Mouse (Mus musculus) frontal cortex, postnatal 36 days (tissue): Measurements from ENCODE around the gene Cptp.
A peak's percentile ranks its signal among the peaks of the same experiment; 100 is the strongest.

Experiments
- DNase-seq, 2 experiments: peaks; one replicate each; pipeline ENCODE4 v3.0.0; 2022; ENCODE audit warnings: low spot score in 2 of 2

Gene Cptp

DNA sequence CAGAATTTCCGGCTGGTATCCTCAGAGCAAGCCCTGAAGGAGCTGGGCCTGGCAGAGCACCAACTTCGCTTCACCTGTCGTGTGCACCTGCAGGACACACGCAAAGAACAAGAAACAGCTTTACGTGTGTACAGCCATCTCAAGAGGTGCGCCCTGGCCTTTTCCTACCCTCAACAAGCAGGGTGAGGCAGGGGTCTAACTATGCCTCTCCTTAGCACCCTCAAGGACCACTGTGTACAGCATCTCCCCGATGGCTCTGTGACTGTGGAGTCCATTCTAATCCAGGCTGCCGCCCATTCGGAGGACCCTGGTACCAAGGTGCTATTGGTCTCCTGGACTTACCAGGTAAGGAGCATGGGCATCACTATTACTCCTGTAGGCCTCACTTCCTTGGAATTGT, 18.9 kb upstream of the Cptp start:
- DNase-seq = no peak

DNA sequence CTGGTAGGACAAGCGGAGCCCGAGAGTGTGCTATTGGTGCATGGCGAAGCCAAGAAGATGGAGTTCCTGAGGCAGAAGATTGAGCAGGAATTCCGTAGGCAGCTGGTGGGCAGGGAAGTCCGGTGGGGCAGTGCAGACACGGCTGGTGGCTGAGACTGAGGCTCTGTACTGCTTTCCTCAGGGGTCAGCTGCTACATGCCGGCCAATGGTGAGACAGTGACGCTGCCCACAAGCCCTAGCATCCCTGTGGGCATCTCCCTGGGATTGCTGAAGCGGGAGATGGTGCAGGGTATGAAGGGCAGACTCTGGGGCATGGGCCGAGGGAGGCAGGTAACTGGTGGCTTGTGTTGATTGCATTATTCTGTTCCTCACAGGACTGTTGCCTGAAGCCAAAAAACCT, 18.4 kb upstream of the Cptp start:
- no peak for DNase-seq

DNA sequence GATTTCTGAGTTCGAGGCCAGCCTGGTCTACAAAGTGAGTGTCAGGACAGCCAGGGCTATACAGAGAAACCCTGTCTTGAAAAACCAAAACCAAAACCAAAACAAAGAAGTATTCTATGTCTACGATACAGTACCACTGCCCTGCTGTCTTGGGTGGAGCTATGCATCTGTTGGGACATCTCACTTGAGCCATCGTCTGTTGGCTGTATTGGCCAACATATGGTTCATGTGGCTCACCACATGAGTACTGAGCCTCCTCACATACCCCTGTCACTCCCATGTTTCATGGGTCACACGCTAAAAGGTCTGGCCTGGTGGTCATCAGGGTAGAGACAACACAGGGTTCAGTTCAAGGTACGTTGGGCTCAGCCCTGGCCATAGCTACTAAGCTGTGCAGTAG, 17.1 kb upstream of the Cptp start:
- DNase-seq = no peak

DNA sequence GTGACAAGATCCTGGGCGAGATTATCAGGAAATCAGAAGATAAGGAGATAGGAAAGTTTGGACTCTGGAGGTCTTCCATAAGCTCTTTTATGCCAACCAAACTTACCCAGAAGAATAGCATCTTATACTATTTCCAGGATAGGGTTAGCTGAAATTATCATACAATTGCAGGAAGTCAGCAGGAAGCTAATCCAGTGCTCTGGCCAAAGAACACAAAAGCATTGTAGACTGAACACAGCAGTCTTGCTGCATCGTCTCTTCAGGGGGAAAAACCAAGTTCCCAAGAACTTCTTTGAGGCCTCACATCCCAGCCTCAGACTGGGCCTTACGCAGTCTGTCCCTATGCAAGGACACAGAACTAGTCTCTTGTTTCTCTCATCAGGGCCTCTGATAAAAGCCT, 14.3 kb upstream of the Cptp start:
- DNase-seq = no peak

DNA sequence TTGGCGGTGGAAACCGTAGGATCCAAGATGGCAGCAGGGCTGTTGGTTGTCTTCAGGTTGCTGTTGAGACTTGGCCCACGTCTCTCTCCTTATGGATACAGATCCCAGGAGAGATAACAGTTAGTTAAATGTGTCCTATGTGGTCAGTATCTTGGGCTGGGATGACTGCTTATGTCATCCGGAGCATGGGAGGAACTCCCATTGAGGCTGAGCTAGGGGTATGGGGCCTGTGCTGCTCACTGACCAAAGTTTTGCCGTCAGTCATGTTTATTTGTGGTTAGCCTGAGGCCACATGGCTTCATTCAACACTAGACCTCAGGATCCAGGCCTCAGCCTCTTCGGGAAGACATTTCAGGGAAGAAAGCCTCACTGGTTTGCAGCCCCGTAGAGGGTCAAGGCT, 2.2 kb upstream of the Cptp start:
- no peak for DNase-seq

DNA sequence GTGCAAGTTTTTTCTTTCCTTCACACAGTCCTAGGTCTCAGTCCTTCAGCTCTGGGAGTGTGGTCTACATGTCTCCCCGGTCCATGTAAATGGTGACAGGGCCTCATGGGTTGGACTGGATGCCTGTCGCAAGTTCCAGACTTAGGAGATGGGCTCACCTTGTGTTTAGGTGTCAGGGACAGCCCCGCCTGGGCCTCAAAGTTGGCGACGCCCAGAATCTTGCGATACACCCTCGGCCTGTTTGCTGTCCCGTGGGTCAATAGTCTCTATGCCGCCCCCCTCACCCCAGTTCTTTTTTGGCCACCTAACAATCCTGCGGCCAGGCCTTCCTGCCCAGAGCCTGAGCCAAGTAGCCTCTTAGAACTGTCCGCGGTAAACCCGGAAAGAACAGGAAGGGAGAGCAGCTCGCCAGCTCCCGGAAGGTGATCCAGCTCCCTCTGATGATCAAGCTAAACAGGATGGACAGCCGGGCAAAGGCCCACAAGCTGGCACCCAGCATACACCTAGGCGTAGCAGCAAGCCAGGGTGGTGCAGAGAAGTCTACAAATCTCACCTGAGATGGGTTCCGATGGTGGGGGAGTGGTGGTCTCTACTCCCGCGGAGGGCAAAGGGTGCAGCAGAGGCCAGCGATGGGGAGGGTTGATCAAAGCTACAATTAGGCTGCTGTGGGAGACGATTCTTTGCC, 484 bp downstream of the Cptp start:
- no peak for DNase-seq

DNA sequence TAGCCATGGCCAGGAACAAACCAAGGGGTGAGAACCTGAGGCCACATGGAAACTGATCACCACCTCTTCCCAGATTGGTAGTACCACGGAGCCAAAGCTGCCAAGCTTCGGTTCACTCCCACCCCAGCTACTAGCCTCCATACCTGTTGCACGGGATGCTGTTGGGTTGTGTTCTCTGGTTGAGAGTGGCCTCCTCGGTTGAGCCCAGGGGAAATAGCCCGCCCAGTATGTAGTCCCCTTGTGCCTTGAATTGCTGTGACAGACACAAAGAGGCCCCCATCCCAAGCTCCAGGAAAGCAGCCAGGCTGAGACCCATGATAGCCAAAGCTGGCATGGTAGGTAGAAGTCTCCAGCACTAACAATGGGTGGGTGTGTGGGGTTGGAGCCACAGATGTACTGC, 6.2 kb downstream of the Cptp start, which contains the start of gene Tas1r3:
Tas1r3 (minus strand) TSS at position 362 of the 400 bp plus-strand sequence.
- DNase-seq = no peak

DNA sequence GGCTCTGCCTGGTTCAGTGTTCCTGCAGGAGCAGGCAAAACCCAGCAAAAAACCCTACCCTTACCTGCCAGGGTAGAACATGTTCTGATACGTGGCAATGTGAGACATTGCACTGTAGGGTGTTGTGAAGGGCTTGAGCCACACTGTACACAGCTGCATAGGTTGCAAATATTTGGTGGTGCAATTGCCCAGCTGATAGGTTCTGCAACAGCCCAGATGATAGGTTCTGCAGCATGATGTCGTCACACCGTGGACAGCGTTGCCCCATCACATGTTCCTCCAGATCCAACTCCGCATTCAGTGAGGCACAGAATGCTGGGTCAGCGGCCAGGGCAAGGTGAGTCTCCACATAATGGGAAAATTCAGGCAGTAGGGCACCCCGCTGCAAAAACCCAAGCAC, 7.5 kb downstream of the Cptp start:
- no peak for DNase-seq

DNA sequence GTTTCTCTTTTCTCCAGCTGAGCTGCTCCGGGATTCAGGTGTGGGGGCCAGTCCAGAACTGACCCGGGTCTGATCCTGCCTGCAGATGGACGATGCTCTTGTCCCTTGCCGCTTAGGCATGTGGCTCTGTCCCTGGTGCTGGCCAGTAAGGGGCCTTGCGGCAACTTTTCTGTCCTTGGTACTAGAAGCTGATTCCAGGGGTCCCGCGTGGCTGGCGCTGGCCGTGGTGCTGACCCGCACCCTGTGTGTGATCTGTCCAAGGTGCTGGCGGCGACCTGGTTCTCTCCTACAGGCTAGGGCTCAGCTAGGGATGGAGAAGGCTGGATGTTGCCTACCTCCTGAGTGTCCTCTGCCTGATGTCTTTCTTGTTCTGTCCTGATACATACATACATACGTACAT, 9.9 kb downstream of the Cptp start:
- DNase-seq = no peak

DNA sequence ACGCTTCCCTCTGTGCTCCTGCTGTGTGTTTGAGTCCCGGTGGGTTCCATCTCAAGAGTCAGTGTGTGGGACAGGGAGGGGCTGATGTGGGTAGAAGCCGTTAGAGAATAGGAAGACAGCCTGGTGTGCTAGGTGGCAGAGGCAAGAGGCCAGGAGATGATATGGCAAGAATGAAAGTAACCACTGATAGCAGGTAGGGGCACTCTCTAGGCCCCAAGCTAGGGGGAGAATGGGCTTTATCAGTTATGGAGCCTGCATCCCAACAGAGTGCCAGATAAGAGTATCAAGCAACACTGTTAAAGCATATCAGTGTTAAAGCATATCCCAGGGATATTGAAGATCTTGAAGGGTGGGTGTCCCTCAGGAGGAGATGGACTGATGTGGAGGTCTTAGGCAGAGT, 12.4 kb downstream of the Cptp start:
- no peak for DNase-seq

DNA sequence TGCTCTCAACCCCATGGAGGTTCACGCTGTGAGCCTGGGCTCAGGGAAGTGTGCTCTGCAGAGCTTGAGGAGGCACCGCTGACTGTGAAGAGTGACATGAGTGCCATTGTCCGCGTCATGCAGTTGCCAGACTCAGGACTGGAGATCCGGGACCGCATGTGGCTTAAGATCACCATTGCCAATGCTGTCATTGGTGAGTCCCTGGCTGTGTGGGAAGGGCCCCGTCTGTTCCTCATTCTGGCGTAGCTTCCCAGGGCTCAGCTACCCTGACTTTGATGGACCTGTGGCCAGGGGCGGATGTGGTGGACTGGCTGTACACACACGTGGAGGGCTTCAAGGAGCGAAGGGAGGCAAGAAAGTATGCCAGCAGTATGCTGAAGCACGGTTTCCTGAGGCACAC, 13.2 kb downstream of the Cptp start:
- DNase-seq = no peak

DNA sequence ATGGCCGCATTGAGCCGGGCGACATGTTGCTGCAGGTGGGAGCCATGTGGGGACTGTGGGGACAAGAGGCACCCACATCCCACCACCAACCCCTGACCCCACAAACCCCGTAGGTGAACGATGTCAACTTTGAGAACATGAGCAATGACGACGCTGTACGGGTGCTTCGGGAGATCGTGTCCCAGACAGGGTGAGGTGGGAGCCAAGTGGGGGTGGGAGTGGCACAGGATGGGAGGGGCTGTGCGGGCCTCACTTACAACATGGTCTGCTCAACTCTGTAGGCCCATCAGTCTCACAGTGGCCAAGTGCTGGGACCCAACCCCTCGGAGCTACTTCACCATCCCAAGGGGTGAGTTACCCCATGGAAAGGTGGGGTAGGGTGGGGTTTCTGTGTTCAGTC, 14.2 kb downstream of the Cptp start:
- no peak for DNase-seq

DNA sequence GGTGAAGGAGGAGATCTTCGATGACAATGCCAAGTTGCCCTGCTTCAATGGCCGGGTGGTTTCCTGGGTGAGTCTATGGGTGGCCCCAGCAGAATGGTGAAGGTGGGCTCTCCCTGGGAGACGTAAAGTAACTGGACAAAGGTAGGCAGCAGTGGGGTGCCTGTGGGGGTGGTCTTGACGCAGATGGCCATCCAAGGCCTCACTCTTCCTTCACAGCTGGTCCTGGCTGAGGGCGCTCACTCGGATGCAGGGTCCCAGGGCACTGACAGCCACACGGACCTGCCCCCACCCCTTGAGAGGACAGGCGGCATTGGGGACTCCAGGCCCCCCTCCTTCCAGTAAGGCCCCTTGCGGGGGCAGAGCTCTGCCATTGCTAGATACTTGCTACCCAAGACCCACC, 15.8 kb downstream of the Cptp start:
- DNase-seq = no peak

DNA sequence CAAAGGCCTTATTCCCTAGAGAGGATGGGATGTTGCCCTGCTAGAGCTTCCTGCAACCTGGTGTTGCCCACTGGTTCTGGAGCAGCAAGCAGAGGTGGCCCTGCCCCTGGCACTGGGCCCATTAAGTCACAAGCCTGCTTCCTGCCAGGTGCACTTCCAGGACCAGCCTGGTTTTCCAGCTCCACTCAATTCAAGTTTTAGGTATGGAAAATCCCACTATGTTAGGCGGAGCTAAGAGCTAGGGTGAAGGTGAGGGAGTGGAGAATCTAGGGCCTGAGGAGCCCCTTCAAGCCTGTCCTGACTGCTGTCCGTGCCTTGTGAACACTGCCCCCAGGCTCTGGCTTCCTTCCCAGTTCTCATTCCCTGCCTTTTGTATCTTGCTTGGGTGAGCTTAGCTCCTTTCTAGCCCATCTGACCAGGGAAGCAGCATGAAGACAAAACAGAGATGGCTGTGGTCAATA, 17.3 kb downstream of the Cptp start:
- no peak for DNase-seq

DNA sequence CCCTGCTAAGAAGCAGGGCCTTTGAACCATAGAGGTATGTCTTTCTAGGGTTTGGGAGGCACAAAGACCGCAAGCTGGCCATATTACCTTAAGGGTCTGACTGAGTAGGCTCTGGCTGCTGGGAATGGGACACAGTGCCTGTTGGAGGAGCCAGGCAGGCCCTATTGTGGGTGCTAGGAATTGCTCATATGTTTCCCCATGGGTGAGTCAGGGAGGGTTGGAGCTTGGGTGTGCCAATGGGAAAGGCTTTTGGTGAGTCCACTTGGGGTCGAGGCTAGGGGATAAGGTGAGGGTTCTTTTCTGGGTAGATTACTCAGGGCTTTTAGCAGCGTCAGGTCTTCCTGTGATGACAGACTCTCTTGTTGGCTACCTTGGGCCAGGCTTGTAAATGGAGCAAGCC, 17.9 kb downstream of the Cptp start:
- DNase-seq = no peak

DNA sequence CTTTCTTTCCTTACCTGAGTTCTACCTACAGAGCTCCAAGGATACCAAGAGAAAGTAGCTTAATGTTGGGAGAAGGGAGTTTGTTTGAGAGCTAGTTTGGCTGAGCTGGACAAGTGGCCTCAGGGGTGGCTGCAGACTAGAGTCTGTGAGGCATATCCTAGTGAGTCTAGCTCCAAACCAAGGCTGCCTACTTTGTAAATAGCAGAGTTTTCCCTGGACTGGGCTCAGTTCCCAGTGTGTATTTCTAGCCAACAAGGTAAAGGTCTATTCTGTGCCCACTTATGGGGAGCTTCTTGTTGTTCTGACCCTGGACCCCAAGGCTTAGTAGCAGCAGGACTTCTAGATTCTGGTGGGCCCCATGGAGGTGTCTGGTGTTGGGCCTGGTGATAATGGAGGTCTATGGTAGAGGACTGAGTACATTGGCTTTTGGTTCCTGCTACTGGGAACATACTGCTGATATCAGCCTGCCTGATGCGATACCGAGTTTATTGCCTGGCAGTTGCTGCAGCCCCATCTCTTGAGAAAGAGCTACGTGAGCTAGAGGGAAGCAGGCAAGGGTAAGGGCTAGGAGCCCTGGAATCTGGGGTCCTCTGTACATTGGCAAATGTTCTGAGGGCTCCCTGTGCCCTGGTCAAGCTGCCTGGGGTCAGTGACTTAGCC, 19.3 kb downstream of the Cptp start:
- no peak for DNase-seq

DNA sequence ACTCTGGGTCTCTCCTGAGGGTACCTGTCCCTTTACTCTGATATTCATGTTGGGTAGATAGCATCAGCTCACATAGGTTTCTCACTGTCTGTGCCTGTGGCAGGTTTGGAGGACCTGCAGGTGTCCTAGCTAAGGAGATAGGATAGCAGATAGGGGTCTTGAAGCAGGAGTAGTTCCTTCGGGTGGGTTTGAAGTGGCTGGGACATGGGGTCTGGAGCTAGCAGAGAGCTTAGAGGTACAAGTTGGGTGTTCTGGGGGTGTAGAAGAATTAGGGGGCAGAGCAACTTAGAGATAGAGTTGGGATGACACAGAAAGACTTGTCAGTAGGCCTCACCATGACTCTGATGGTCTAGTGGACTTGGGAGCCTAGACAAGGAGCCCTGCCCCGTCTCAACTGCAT, 19.8 kb downstream of the Cptp start:
- no peak for DNase-seq

DNA sequence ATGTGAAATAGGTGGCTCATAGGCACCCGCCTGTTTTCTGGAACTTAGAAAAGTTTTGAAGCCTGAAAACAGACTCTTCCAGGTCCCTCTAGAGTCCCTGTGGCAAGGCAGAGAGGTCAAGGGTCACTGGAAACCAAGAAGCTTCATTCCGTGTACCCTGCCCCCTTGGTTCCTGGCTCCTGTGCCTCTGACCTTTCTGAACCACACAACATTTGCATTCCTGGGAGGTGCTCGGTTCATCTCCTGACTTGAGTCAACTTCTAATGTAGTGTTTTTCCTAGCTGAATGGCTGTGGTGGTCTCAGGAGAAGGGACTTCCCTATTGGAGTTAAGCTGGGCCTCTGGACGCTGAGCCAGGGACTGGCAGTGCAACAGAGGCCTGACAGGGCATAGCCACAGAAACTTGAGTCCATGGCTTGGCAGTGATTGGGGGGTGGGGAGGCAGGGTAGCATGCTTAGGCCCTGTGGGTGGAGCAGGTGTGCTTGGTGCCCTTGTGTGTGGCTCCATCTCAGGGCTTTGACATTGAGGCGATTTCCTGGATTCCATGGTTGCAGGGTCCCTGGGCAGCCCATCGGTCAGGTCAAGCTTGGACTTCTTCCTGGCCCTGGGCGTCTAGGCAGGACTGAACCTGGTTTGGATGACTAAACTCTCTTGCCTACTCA, 20.7 kb downstream of the Cptp start:
- no peak for DNase-seq

DNA sequence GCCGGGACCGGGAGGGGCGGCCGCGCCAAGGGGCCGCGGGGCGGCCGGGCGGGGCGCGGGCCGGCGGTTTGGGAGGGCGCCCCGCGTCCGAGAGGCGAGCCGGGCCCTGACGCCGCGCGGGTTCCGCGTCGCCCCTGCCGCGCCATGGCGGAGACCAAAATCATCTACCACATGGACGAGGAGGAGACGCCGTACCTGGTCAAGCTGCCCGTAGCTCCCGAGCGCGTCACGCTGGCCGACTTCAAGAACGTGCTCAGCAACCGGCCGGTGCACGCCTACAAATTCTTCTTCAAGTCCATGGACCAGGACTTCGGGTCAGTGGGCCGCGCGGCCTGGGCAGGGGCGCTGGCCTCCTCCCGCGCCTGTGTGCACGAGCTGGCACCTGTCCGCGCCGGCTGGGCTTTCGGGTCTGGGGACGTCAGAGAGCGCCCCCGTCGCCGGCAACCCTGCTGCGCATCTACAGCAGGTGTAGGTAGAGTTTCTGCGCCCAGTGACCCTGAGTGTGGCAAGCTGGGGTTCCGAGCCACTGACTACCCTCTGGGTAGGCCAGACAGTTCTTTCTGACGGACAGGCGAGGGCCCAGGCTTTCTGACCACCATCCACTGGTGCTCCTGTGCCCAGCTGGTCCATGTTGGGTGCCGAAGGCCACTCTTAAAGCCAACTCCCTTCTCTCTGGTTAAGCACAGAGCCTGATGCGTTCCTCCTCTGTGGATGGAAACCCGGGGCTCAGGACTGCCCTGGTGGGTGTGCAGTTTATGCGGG, 21.5 kb downstream of the Cptp start:
- DNase-seq = no peak

DNA sequence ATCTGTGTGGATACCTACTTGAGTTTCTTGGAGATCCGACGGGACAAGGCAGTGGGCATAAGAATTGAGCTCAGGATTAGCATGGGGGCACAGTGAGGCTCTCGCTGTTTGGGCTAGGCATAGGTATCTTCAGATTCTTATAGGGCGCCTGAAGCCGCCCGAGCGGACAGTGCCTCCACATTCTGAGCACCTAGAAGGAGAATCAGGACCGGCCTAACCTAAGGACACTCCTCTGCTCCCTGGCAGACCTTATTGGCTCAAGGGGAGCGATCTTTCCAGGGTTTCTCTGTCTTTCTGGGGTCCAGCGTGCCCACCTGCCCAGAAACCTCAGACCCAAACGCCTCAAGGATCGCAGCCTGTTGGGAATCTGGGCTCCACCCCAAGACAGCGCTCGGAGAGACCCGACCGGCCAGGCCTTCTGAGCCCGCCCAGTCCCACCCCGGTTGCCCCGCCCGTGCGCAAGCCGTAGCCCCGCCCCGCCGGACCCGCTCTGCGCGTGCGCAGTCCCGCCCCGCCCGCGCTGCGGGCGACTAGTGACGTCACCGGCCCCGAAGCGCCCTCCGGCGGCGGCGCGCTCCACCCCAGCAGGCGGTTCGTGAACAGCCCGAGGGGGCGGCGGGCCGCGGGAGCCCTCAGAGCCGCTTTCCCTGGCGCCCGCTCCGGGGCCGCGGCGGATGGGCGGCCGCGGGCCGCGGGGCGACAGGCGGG, 22.2 kb downstream of the Cptp start, which contains the start of gene Dvl1:
Dvl1 (plus strand) TSS at position 532 of the 708 bp plus-strand sequence.
- DNase-seq = peak; percentile 93 to 96

DNA sequence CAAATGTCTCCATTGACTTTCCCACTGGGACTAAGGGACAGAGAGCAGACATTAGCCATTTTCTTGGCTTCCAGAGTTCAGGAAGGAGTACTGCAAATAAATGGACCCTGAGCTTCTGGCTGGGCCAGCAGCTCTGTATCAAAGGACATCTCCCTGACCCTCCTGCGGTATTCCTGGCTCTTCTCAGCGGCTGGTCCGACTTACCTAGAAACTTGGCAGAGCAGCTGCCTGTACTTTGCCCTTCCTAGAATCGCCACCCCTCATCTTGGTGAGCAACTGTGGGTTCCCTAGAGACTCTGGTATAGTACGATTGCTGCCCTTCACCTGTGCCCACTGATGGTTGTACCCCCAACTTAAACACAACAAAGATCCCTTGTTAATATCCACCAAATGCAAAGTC, 26.0 kb downstream of the Cptp start:
- no peak for DNase-seq
